Mouse (Mus musculus) G1E (cell line): ENCODE results near the gene Tspan3.

Source experiments
- CTCF ChIP-seq: IDR thresholded peaks from 2 replicates; pipeline ENCODE4 v1.5.1; 2012; ENCODE audit warnings: low read depth, low read length, inconsistent platforms, mixed read lengths
- GATA1 ChIP-seq: IDR thresholded peaks from 2 replicates; pipeline ENCODE4 v1.6.1; 2012; ENCODE audit warnings: borderline replicate concordance, low read length, inconsistent platforms, mixed read lengths
- POLR2AphosphoS5 ChIP-seq: IDR thresholded peaks from 2 replicates; pipeline ENCODE4 v1.6.1; 2012; ENCODE audit warnings: low read depth, low read length, inconsistent platforms; ENCODE audit not compliant: insufficient replicate concordance
- TAL1 ChIP-seq: conservative IDR thresholded peaks from 2 replicates; pipeline ENCODE4 v1.6.1; 2012; ENCODE audit warnings: low read depth, low read length, inconsistent platforms, mixed read lengths

DNA sequence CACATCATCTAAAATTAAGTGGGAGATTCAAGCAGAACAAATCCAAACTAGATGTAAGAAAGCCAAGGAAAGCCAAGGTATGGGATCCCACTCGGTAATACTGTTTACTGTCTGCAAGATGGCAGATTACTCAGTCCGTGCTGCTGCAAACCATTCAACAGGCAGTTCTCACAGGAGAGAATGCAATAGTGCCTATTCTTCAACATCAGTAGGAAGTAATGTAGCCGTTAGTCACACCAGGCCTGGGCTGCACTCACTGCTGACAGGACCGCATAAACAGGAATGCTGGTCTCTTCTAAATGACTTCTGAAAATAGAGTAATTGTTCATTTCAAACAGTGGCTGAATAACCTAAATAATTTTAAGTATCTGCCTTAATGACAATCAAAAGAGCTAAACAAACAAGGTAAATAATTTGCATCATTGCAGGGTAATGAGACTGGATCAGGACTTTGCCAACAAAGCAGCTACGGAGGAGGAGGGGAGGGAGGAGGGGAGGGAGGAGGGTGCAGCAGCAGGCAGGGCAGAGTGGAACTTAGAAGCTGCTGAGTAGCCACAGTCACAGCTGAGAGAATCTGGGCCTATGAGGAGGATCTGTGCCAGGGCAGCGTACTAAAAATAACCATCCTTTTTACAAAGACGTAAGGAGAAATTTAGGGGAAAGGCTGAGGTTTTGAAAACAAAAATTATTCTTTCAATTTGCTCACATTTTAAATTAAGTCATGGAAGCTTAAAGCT, 13.4 kb downstream of the Tspan3 start:
- no peak for TF ChIP-seq CTCF
- no peak for TF ChIP-seq GATA1
- no peak for TF ChIP-seq POLR2AphosphoS5
- TF ChIP-seq TAL1, result no peak
